Mouse (Mus musculus) left cerebral cortex, postnatal 36 days (tissue): ENCODE measurements around the gene Pld6. TPM values are rescaled to one million over a fixed set of nuclear protein-coding genes. Genes with fewer than 3 reads are reported as not detected.
"Not testable (repeated sequence)": the region's sequence is repeated elsewhere in the genome, so short reads cannot be mapped to it uniquely, and the experiment has no call there.

Experiments
- DNase-seq, 2 experiments: peaks; one replicate each; pipeline ENCODE4 v3.0.0; 2021 to 2022; ENCODE audit warnings: low spot score in 2 of 2, mixed read lengths in 1 of 2
- intact Hi-C: fragments of 180-260 bp; cut with DNase I; formaldehyde crosslinking; loops from one replicate; pipeline ENCODE4 v1.15.1; 2025
- total RNA-seq, 2 experiments: library from RNA; stranded (reverse); gene quantifications; 2 replicates each; pipeline ENCODE4 v1.2.3; 2021

Gene Pld6
- total RNA-seq, 2 experiments from 2014 or later: 0.81 to 1.1 TPM

- intact Hi-C loops: no loop called here
- DNase-seq: no peak
Observed at GRCm38 (mm10) chr11:59758191-59758985, 29.1 kb downstream of the Pld6 start.

GRCm38 (mm10) chr11:59756351-59756750 lies 31.1 kb downstream of the Pld6 start:
- no peak for DNase-seq
- intact Hi-C loops: no loop called here

- no peak for DNase-seq
- intact Hi-C loops: no loop called here
Observed at GRCm38 (mm10) chr11:59754504-59754903, 32.9 kb downstream of the Pld6 start.

- intact Hi-C loops: loop anchor here (5.0 to 10.0 kb wide), 3 partner anchors 87 to 224 kb away; partner anchors contain the start of genes Mprip and Zkscan17
- no peak for DNase-seq
Observed at GRCm38 (mm10) chr11:59749050-59749449, 38.4 kb downstream of the Pld6 start.

GRCm38 (mm10) chr11:59746614-59747013 lies 40.8 kb downstream of the Pld6 start:
- intact Hi-C loops: loop anchor here (5.0 to 10.0 kb wide), 3 partner anchors 84 to 222 kb away; partner anchors contain the start of genes Mprip and Zkscan17
- no peak for DNase-seq

GRCm38 (mm10) chr11:59745851-59746250 lies 41.6 kb downstream of the Pld6 start:
- intact Hi-C loops: loop anchor here (5.0 to 10.0 kb wide), 3 partner anchors 84 to 221 kb away; partner anchors contain the start of genes Mprip and Zkscan17
- no peak for DNase-seq

- no peak for DNase-seq
- intact Hi-C loops: loop anchor here (10.0 kb wide), 1 partner anchor 220 kb away; the partner anchor contains the start of gene Zkscan17
Observed at GRCm38 (mm10) chr11:59744374-59744773, 43.1 kb downstream of the Pld6 start.

- DNase-seq: no peak
- intact Hi-C loops: loop anchor here (10.0 kb wide), 1 partner anchor 219 kb away; the partner anchor contains the start of gene Zkscan17
Observed at GRCm38 (mm10) chr11:59743712-59744111, 43.7 kb downstream of the Pld6 start.

GRCm38 (mm10) chr11:59743307-59743706 lies 44.1 kb downstream of the Pld6 start:
- no peak for DNase-seq
- intact Hi-C loops: loop anchor here (10.0 kb wide), 1 partner anchor 219 kb away; the partner anchor contains the start of gene Zkscan17

GRCm38 (mm10) chr11:59741915-59742314 lies 45.5 kb downstream of the Pld6 start:
- intact Hi-C loops: loop anchor here (10.0 kb wide), 1 partner anchor 217 kb away; the partner anchor contains the start of gene Zkscan17
- DNase-seq: no peak

GRCm38 (mm10) chr11:59739996-59740395 lies 47.4 kb downstream of the Pld6 start:
- intact Hi-C loops: loop anchor here (10.0 kb wide), 1 partner anchor 215 kb away; the partner anchor contains the start of gene Zkscan17

GRCm38 (mm10) chr11:59737250-59737649 lies 50.2 kb downstream of the Pld6 start:
- no peak for DNase-seq
- intact Hi-C loops: no loop called here

More at GRCm38 (mm10) chr11:59739996-59740395, 47.4 kb downstream of the Pld6 start:
- DNase-seq: no peak

- DNase-seq: not testable (repeated sequence)
- intact Hi-C loops: loop anchor here (2.0 kb wide), 1 partner anchor 73 kb away; no protein-coding TSS in a partner anchor
Observed at GRCm38 (mm10) chr11:59735938-59736337, 51.5 kb downstream of the Pld6 start.

- no peak for DNase-seq
- intact Hi-C loops: loop anchor here (2.0 kb wide), 1 partner anchor 72 kb away; no protein-coding TSS in a partner anchor
Observed at GRCm38 (mm10) chr11:59734335-59734734, 53.1 kb downstream of the Pld6 start.

Other genes with a start within 250 kb of the Pld6 start
- under 1 TPM; 0.77 to 0.89 TPM for gene Nlrp3, start 246.1 kb downstream of the Pld6 start, total RNA-seq
- gene Olfr222, start 211.4 kb downstream of the Pld6 start, total RNA-seq: not detected
- not detected for gene Olfr223, start 194.4 kb downstream of the Pld6 start, total RNA-seq
- 100 to 1,000 TPM; 293 to 299 TPM for gene Mprip, start 126.3 kb downstream of the Pld6 start, total RNA-seq
- 10 to 100 TPM; 48.6 to 48.9 TPM for gene Flcn, start 22.4 kb upstream of the Pld6 start, total RNA-seq
- 10 to 100 TPM; 53.6 to 59.0 TPM for gene Nt5m, start 51.8 kb upstream of the Pld6 start, total RNA-seq
- gene Cops3, start 52.2 kb upstream of the Pld6 start, total RNA-seq: 10 to 100 TPM; 64.3 to 70.6 TPM
- gene Med9, start 160.6 kb upstream of the Pld6 start, total RNA-seq: 10 to 100 TPM; 37.4 to 46.0 TPM
- 10 to 100 TPM in 1 of 2 experiments, 1 to 10 TPM in 1; 8.1 to 11.3 TPM for gene Rasd1, start 177.3 kb upstream of the Pld6 start, total RNA-seq